Mouse (Mus musculus): ENCODE results near the gene Dr1. TPM values are rescaled to one million over a fixed set of nuclear protein-coding genes. Genes with fewer than 3 reads are reported as not detected.
"Not testable (repeated sequence)": the region's sequence is repeated elsewhere in the genome, so short reads cannot be mapped to it uniquely, and the experiment has no call there.

Gene Dr1
- polyA plus RNA-seq, 1 experiment, result 0.88 TPM

GRCm38 (mm10) chr5:108269063-108269810, 540 bp downstream of the Dr1 start:
- TF ChIP-seq GATA1 (IDR thresholded peaks at IDR 0.05; ENCODE audit: low read length), result no peak
- no peak for TF ChIP-seq TAL1 (IDR thresholded peaks at IDR 0.05; ENCODE audit: low read length)
- H3K4me3 ChIP-seq (replicated peaks), result peak overlapping the region; percentile 79
- no peaks in the 10 kb centered on the region for H3K9me3 ChIP-seq (ENCODE audit: control insufficient read depth, low read length)
- peaks cover 26% of the 10 kb centered on the region for H3K36me3 ChIP-seq (ENCODE audit: control insufficient read depth)
- no peaks in the 10 kb centered on the region for H3K27me3 ChIP-seq (ENCODE audit: control insufficient read depth)
- H3K4me1 ChIP-seq (ENCODE audit: control insufficient read depth), result peaks cover 72% of the 10 kb centered on the region

GRCm38 (mm10) chr5:108269811-108270151, 1.1 kb downstream of the Dr1 start:
- Histone ChIP-seq H3K4me3 (replicated peaks) (peak overlapping the region; percentile 79), H3K27me3 (ENCODE audit: control insufficient read depth) (no peaks in the 10 kb centered on the region), H3K4me1 (ENCODE audit: control insufficient read depth) (peaks cover 67% of the 10 kb centered on the region), H3K36me3 (ENCODE audit: control insufficient read depth) (peaks cover 30% of the 10 kb centered on the region), H3K9me3 (ENCODE audit: control insufficient read depth, low read length) (no peaks in the 10 kb centered on the region)
- no peak for TF ChIP-seq GATA1 (IDR thresholded peaks at IDR 0.05; ENCODE audit: low read length)
- no peak for TF ChIP-seq TAL1 (IDR thresholded peaks at IDR 0.05; ENCODE audit: low read length)

- Histone ChIP-seq H3K9me3 (ENCODE audit: control insufficient read depth, low read length) (no peaks in the 10 kb centered on the region), H3K27me3 (ENCODE audit: control insufficient read depth) (no peaks in the 10 kb centered on the region), H3K4me3 (replicated peaks) (peak overlapping the region; percentile 79), H3K36me3 (ENCODE audit: control insufficient read depth) (peaks cover 36% of the 10 kb centered on the region), H3K4me1 (ENCODE audit: control insufficient read depth) (peaks cover 61% of the 10 kb centered on the region)
- TF ChIP-seq TAL1 (IDR thresholded peaks at IDR 0.05; ENCODE audit: low read length) (no peak), GATA1 (IDR thresholded peaks at IDR 0.05; ENCODE audit: low read length) (no peak)
These were observed 1.7 kb downstream of the Dr1 start for GRCm38 (mm10) chr5:108270415-108270814.

- peaks cover 45% of the 10 kb centered on the region for H3K36me3 ChIP-seq (ENCODE audit: control insufficient read depth)
- peak overlapping the region; percentile 79 for H3K4me3 ChIP-seq (replicated peaks)
- not testable (repeated sequence) for H3K9me3 ChIP-seq (ENCODE audit: control insufficient read depth, low read length); H3K27me3 ChIP-seq (ENCODE audit: control insufficient read depth)
- H3K4me1 ChIP-seq (ENCODE audit: control insufficient read depth), result peaks cover 52% of the 10 kb centered on the region
These were observed 2.6 kb downstream of the Dr1 start for GRCm38 (mm10) chr5:108271345-108271744.

GRCm38 (mm10) chr5:108286957-108287356, 18.3 kb downstream of the Dr1 start:
- Histone ChIP-seq H3K4me1 (ENCODE audit: control insufficient read depth) (peaks cover 9% of the 10 kb centered on the region), H3K4me3 (replicated peaks) (no peak overlapping the region), H3K9me3 (ENCODE audit: control insufficient read depth, low read length) (no peaks in the 10 kb centered on the region), H3K27me3 (ENCODE audit: control insufficient read depth) (no peaks in the 10 kb centered on the region), H3K36me3 (ENCODE audit: control insufficient read depth) (peaks cover 10% of the 10 kb centered on the region)
- TF ChIP-seq TAL1 (IDR thresholded peaks at IDR 0.05; ENCODE audit: low read length) (no peak), GATA1 (IDR thresholded peaks at IDR 0.05; ENCODE audit: low read length) (no peak)

- TF ChIP-seq GATA1 (IDR thresholded peaks at IDR 0.05; ENCODE audit: low read length), result no peak
- TF ChIP-seq TAL1 (IDR thresholded peaks at IDR 0.05; ENCODE audit: low read length), result no peak
- Histone ChIP-seq H3K4me3 (replicated peaks) (no peak overlapping the region), H3K9me3 (ENCODE audit: control insufficient read depth, low read length) (no peaks in the 10 kb centered on the region), H3K27me3 (ENCODE audit: control insufficient read depth) (peaks cover 7% of the 10 kb centered on the region), H3K36me3 (ENCODE audit: control insufficient read depth) (no peaks in the 10 kb centered on the region), H3K4me1 (ENCODE audit: control insufficient read depth) (no peaks in the 10 kb centered on the region)
These were observed 32.9 kb downstream of the Dr1 start for GRCm38 (mm10) chr5:108301567-108301966.

GRCm38 (mm10) chr5:108312224-108313064, 43.7 kb downstream of the Dr1 start, which contains the start of gene Pigg:
Gene Pigg, plus strand, starts transcription at chr5:108312609.
- no peaks in the 10 kb centered on the region for H3K9me3 ChIP-seq (ENCODE audit: control insufficient read depth, low read length)
- H3K4me3 ChIP-seq (replicated peaks), result peak within 1 kb of the TSS; percentile 73
- H3K4me1 ChIP-seq (ENCODE audit: control insufficient read depth), result peaks cover 24% of the 10 kb centered on the region
- TF ChIP-seq TAL1 (IDR thresholded peaks at IDR 0.05; ENCODE audit: low read length) (no peak), GATA1 (IDR thresholded peaks at IDR 0.05; ENCODE audit: low read length) (no peak)
- H3K27me3 ChIP-seq (ENCODE audit: control insufficient read depth), result no peaks in the 10 kb centered on the region
- H3K36me3 ChIP-seq (ENCODE audit: control insufficient read depth), result peaks cover 5% of the 10 kb centered on the region

- peaks cover 12% of the 10 kb centered on the region for H3K36me3 ChIP-seq (ENCODE audit: control insufficient read depth)
- H3K4me1 ChIP-seq (ENCODE audit: control insufficient read depth), result peaks cover 24% of the 10 kb centered on the region
- peak overlapping the region; percentile 73 for H3K4me3 ChIP-seq (replicated peaks)
- no peaks in the 10 kb centered on the region for H3K9me3 ChIP-seq (ENCODE audit: control insufficient read depth, low read length)
- H3K27me3 ChIP-seq (ENCODE audit: control insufficient read depth), result no peaks in the 10 kb centered on the region
- no peak for TF ChIP-seq TAL1 (IDR thresholded peaks at IDR 0.05; ENCODE audit: low read length)
- TF ChIP-seq GATA1 (IDR thresholded peaks at IDR 0.05; ENCODE audit: low read length), result no peak
These were observed 44.6 kb downstream of the Dr1 start for GRCm38 (mm10) chr5:108313065-108313860.

Other genes starting within 250 kb of the Dr1 start
- gene Mtf2, start 203.2 kb upstream of the Dr1 start, polyA plus RNA-seq (2012), result 0.27 and 0.46 TPM in 2 replicates
- 0.74 and 0.80 TPM in 2 replicates for gene Tmed5, start 136.3 kb upstream of the Dr1 start, polyA plus RNA-seq (2012)
- 0.05 and 0.07 TPM in 2 replicates for gene Ccdc18, start 136.0 kb upstream of the Dr1 start, polyA plus RNA-seq (2012)
- gene Pigg, start 43.7 kb downstream of the Dr1 start, polyA plus RNA-seq (2012), result 0.09 and 0.10 TPM in 2 replicates
- gene Gm42517, start 99.0 kb downstream of the Dr1 start, polyA plus RNA-seq (2012), result 0.02 and 0.03 TPM in 2 replicates
- not detected in 2 replicates for gene Pde6b, start 119.5 kb downstream of the Dr1 start, polyA plus RNA-seq (2012)
- gene Atp5k, start 165.6 kb downstream of the Dr1 start, polyA plus RNA-seq (2012), result 22.6 and 24.2 TPM in 2 replicates
- gene Mfsd7a, start 180.0 kb downstream of the Dr1 start, polyA plus RNA-seq (2012), result not detected in 2 replicates
- 0.36 and 0.60 TPM in 2 replicates for gene Pcgf3, start 192.3 kb downstream of the Dr1 start, polyA plus RNA-seq (2012)